Mouse (Mus musculus) lung, adult 2 months (tissue): ENCODE results near the gene Ckb. TPM values are rescaled to one million over a fixed set of nuclear protein-coding genes. Genes with fewer than 3 reads are reported as not detected.
"Not testable (repeated sequence)": the region's sequence is repeated elsewhere in the genome, so short reads cannot be mapped to it uniquely, and the experiment has no call there.

Source experiments
- DNase-seq: peaks from one replicate; pipeline ENCODE4 v3.0.0; 2022
- H3K4me1 ChIP-seq: fragments of 200-500 bp; 2 replicates; pipeline ENCODE4 v1.6.1; 2011; ENCODE audit warnings: low read length; ENCODE audit not compliant: control insufficient read depth, insufficient read depth
- H3K4me3 ChIP-seq: fragments of 200-500 bp; replicated peaks from 2 replicates; pipeline ENCODE3; 2011; ENCODE audit warnings: low read depth, mild to moderate bottlenecking, control low read depth, low read length; ENCODE audit errors: extremely low read depth
- CTCF ChIP-seq: fragments of 200-500 bp; IDR thresholded peaks from 2 replicates; pipeline ENCODE4 v1.5.1; 2011; ENCODE audit warnings: mild to moderate bottlenecking, low read length, control low read depth; ENCODE audit not compliant: insufficient read depth
- POLR2A ChIP-seq: fragments of 200-500 bp; IDR thresholded peaks from 2 replicates; pipeline ENCODE4 v1.6.1; 2011; ENCODE audit warnings: low read depth, mild to moderate bottlenecking, control low read depth, low read length, borderline replicate concordance; ENCODE audit errors: extremely low read depth
- WGBS: fragments of 180-500 bp; shearing (Covaris S2); methylation state at CpG from one replicate; pipeline ENCODE4 v1.1.7; 2018; 5-methylcytosine and 5-hydroxymethylcytosine counted together
- polyA plus RNA-seq: library from polyadenylated mRNA; depleted of rRNA; stranded (reverse); fragments of >200 nt; gene quantifications from 2 replicates; pipeline ENCODE4 v1.2.3, GENCODE M21; 2012; rRNA removed

Gene Ckb
- 261 and 274 TPM in 2 replicates for polyA plus RNA-seq

- peaks cover 16% of the 10 kb centered on the region; the same call in 1 of the 2 replicates for H3K4me1 ChIP-seq
- under 1% methylated on average over 31 of the region's 31 CpGs for WGBS
- peak within 1 kb of the TSS; percentile 53 for H3K4me3 ChIP-seq
- TF ChIP-seq POLR2A (peak; percentile 81; the same call in 1 of the 2 replicates), CTCF (no peak)
- DNase-seq, result peak; percentile 52
These were observed at the start of gene Ckb for GRCm38 (mm10) chr12:111672176-111672575. Gene Ckb, minus strand, starts transcription at chr12:111672338.

- Histone ChIP-seq H3K4me3 (no peak overlapping the region), H3K4me1 (no peaks in the 10 kb centered on the region)
- TF ChIP-seq CTCF (no peak), POLR2A (no peak)
- DNase-seq, result no peak
- WGBS, result 88% methylated on average over 4 of the region's 4 CpGs
These were observed 48.1 kb upstream of the Ckb start for GRCm38 (mm10) chr12:111720222-111720621.

GRCm38 (mm10) chr12:111718656-111719055, 46.5 kb upstream of the Ckb start:
- no peak for DNase-seq
- H3K4me3 ChIP-seq, result no peak overlapping the region
- 43% methylated on average over 8 of the region's 8 CpGs for WGBS
- H3K4me1 ChIP-seq, result peaks cover 2% of the 10 kb centered on the region; the same call in 1 of the 2 replicates
- TF ChIP-seq CTCF, result no peak
- no peak for TF ChIP-seq POLR2A

- peaks cover 5% of the 10 kb centered on the region; the same call in 1 of the 2 replicates for H3K4me1 ChIP-seq
- no peak for DNase-seq
- no peak overlapping the region for H3K4me3 ChIP-seq
- TF ChIP-seq POLR2A, result no peak
- TF ChIP-seq CTCF, result no peak
- WGBS, result 94% methylated on average over 7 of the region's 7 CpGs
These were observed 44.4 kb upstream of the Ckb start for GRCm38 (mm10) chr12:111716505-111716904.

GRCm38 (mm10) chr12:111713880-111714279, 41.7 kb upstream of the Ckb start:
- 64% methylated on average over 6 of the region's 6 CpGs for WGBS
- not testable (repeated sequence) for DNase-seq, H3K4me1 ChIP-seq, H3K4me3 ChIP-seq

- TF ChIP-seq POLR2A, result peak; percentile 78
- TF ChIP-seq CTCF, result no peak
- WGBS, result under 1% methylated on average over 85 of the region's 86 CpGs
- peak; percentile 88 for DNase-seq
- H3K4me1 ChIP-seq, result peaks cover 5% of the 10 kb centered on the region; the same call in 1 of the 2 replicates
- H3K4me3 ChIP-seq, result peak within 1 kb of the TSS; percentile 63
These were observed 41.0 kb upstream of the Ckb start, which contains the start of the genes Bag5 and Apopt1 for GRCm38 (mm10) chr12:111713004-111713651. Gene Bag5, minus strand, starts transcription at chr12:111713257. Gene Apopt1, plus strand, starts transcription at chr12:111713261.

- Histone ChIP-seq H3K4me3 (peak overlapping the region; percentile 63), H3K4me1 (peaks cover 5% of the 10 kb centered on the region; the same call in 1 of the 2 replicates)
- WGBS, result 1% methylated on average over 25 of the region's 33 CpGs
- DNase-seq, result peak; percentile 32
- no peak for TF ChIP-seq POLR2A
- TF ChIP-seq CTCF, result no peak
These were observed 40.3 kb upstream of the Ckb start for GRCm38 (mm10) chr12:111712476-111712875.

- no peak for DNase-seq
- WGBS, result 72% methylated on average over 10 of the region's 10 CpGs
- TF ChIP-seq CTCF, result no peak
- no peak for TF ChIP-seq POLR2A
- Histone ChIP-seq H3K4me1 (peaks cover 13% of the 10 kb centered on the region), H3K4me3 (no peak overlapping the region)
These were observed 38.0 kb upstream of the Ckb start for GRCm38 (mm10) chr12:111710091-111710490.

- peaks cover 20% of the 10 kb centered on the region for H3K4me1 ChIP-seq
- WGBS, result 52% methylated on average over 4 of the region's 4 CpGs
- no peak for DNase-seq
- no peak overlapping the region for H3K4me3 ChIP-seq
- no peak for TF ChIP-seq POLR2A
- no peak for TF ChIP-seq CTCF
These were observed 36.0 kb upstream of the Ckb start for GRCm38 (mm10) chr12:111708181-111708580.
